Mouse (Mus musculus) bone marrow, adult 2 months (tissue): ENCODE results near the gene Pwwp2a.

Experiments used
- CTCF ChIP-seq: fragments of 200-500 bp; IDR thresholded peaks from 2 replicates; pipeline ENCODE4 v1.5.1; 2011; ENCODE audit warnings: low read length, control low read depth; ENCODE audit not compliant: control insufficient read depth, insufficient read depth
- POLR2A ChIP-seq: fragments of 200-500 bp; IDR thresholded peaks from 2 replicates; pipeline ENCODE4 v1.6.1; 2011; ENCODE audit warnings: low read depth, mild to moderate bottlenecking, control low read depth, low read length, borderline replicate concordance; ENCODE audit not compliant: control insufficient read depth

- TF ChIP-seq POLR2A, result no peak
- no peak for TF ChIP-seq CTCF
Measured at GRCm38 (mm10) chr11:43770110-43770509, 88.3 kb downstream of the Pwwp2a start.
